12 mouse cellular contexts compared by ENCODE assay signal in genomic region chr19:21052771-21053170, GRCm38 (mm10).
"Had no signal": no experiment of that assay in that cellular context is flagged by ENCODE, and none has a peak within 500 bp of the region (broad histone marks: within the 10 kb centered on the region; RNA-seq: fewer than 3 reads in every experiment).

No protein-coding gene starts in this region.

- H3K4me1 ChIP-seq: limb, embryonic 10.5 days; lung, embryonic 15.5 days; neural tube, embryonic 12.5 days had no signal

- DNase-seq: liver, embryonic 13.5 days; liver, postnatal 0 days; midbrain, embryonic 14.5 days; thymus, adult 18-20 months; thymus, postnatal 14 days had no signal

- H3K9ac ChIP-seq: liver, embryonic 13.5 days; liver, postnatal 0 days; lung, embryonic 15.5 days; neural tube, embryonic 12.5 days had no signal

- H3K27ac ChIP-seq: left cerebral cortex, adult 2 months; limb, embryonic 10.5 days; liver, embryonic 13.5 days; lung, embryonic 15.5 days; midbrain, embryonic 10.5 days; neural tube, embryonic 12.5 days had no signal

- H3K9me3 ChIP-seq: limb, embryonic 10.5 days; liver, embryonic 13.5 days; lung, embryonic 15.5 days; midbrain, embryonic 10.5 days; neural tube, embryonic 12.5 days had no signal

- H3K4me3 ChIP-seq: left cerebral cortex, adult 2 months; limb, embryonic 10.5 days; liver, embryonic 13.5 days; lung, embryonic 15.5 days; midbrain, embryonic 10.5 days; neural tube, embryonic 12.5 days had no signal

- H3K36me3 ChIP-seq: limb, embryonic 10.5 days; liver, embryonic 13.5 days; lung, embryonic 15.5 days; midbrain, embryonic 10.5 days; neural tube, embryonic 12.5 days had no signal

- ATAC-seq: hindbrain, embryonic 16.5 days; inflammation-experienced regulatory T-cells, adult 6 months had no signal

- H3K27me3 ChIP-seq: liver, embryonic 13.5 days; lung, embryonic 15.5 days; neural tube, embryonic 12.5 days had no signal

- H3K4me2 ChIP-seq: liver, embryonic 13.5 days; lung, embryonic 15.5 days; neural tube, embryonic 12.5 days had no signal
